Mouse (Mus musculus) forebrain, embryonic 11.5 days (tissue): ENCODE results near the gene Fam214a. TPM values are rescaled to one million over a fixed set of nuclear protein-coding genes. Genes with fewer than 3 reads are reported as not detected.

Experiments used
- ATAC-seq: fragments of 200-750 bp; cut with Nextera tagmentation; replicated peaks from 2 replicates; pipeline ENCODE4 v1.8.0; 2017; ENCODE audit warnings: moderate TSS enrichment; ENCODE audit not compliant: low FRiP score
- DNase-seq: peaks from one replicate; pipeline ENCODE4 v3.0.0-alpha.2; 2017; ENCODE audit warnings: low spot score
- H3K27ac ChIP-seq: fragments of 300-500 bp; sonication (generic); 2 replicates; pipeline ENCODE4 v1.5.1; 2014; ENCODE audit warnings: low read depth, low read length
- H3K27me3 ChIP-seq: fragments of 300-500 bp; sonication (generic); 2 replicates; pipeline ENCODE4 v1.6.1; 2014; ENCODE audit warnings: mild to moderate bottlenecking, low read length, mixed read lengths; ENCODE audit not compliant: control insufficient read depth, insufficient read depth
- H3K36me3 ChIP-seq: fragments of 300-500 bp; sonication (generic); 2 replicates; pipeline ENCODE4 v1.6.1; 2014; ENCODE audit warnings: mild to moderate bottlenecking, low read length, moderate library complexity, mixed read lengths; ENCODE audit not compliant: control insufficient read depth, insufficient read depth
- H3K4me1 ChIP-seq: fragments of 300-500 bp; sonication (generic); replicated peaks from 2 replicates; pipeline ENCODE4 v1.6.1; 2014; ENCODE audit warnings: low read length, mixed read lengths; ENCODE audit not compliant: control insufficient read depth, insufficient read depth
- H3K4me2 ChIP-seq: fragments of 300-500 bp; sonication (generic); 2 replicates; pipeline ENCODE4 v1.6.1; 2014; ENCODE audit warnings: low read depth, mild to moderate bottlenecking, low read length, moderate library complexity, mixed read lengths; ENCODE audit not compliant: severe bottlenecking
- H3K4me3 ChIP-seq: fragments of 300-500 bp; sonication (generic); 2 replicates; pipeline ENCODE4 v1.5.1; 2014; ENCODE audit warnings: low read depth, low read length
- H3K9ac ChIP-seq: fragments of 300-500 bp; sonication (generic); 2 replicates; pipeline ENCODE4 v1.6.1; 2014; ENCODE audit warnings: low read length
- H3K9me3 ChIP-seq: fragments of 300-500 bp; sonication (generic); 2 replicates; pipeline ENCODE4 v1.6.1; 2016; ENCODE audit warnings: low read length, mixed read lengths; ENCODE audit not compliant: control insufficient read depth
- WGBS: fragments of 180-500 bp; shearing (Covaris S2); extraction: QIAGEN DNeasy Blood & Tissue Kit; methylation state at CpG from one replicate; pipeline ENCODE4 v1.1.7; 2014; 5-methylcytosine and 5-hydroxymethylcytosine counted together
- polyA plus RNA-seq: library from polyadenylated mRNA; unstranded; fragments of >200 nt; fragmentation: Nextera tagmentation; extraction: Ambion mirVana; gene quantifications from 2 replicates; pipeline ENCODE4 v1.2.1, GENCODE M21; 2014

Fam214a gene
- polyA plus RNA-seq, 1 experiment from 2014 or later = 18.3 TPM

GRCm38 (mm10) chr9:74937761-74938160, 14.9 kb upstream of the Fam214a start:
- no peak overlapping the region for H3K4me2 ChIP-seq
- no peak for ATAC-seq
- H3K9me3 ChIP-seq = no peaks in the 10 kb centered on the region
- no peaks in the 10 kb centered on the region for H3K27me3 ChIP-seq
- no peak overlapping the region for H3K9ac ChIP-seq
- no peak for DNase-seq
- no peak overlapping the region for H3K4me3 ChIP-seq
- no peak overlapping the region for H3K27ac ChIP-seq
- WGBS = 91% methylated on average over 3 of the region's 3 CpGs
- H3K36me3 ChIP-seq = no peaks in the 10 kb centered on the region
- H3K4me1 ChIP-seq = no peaks in the 10 kb centered on the region

DNA sequence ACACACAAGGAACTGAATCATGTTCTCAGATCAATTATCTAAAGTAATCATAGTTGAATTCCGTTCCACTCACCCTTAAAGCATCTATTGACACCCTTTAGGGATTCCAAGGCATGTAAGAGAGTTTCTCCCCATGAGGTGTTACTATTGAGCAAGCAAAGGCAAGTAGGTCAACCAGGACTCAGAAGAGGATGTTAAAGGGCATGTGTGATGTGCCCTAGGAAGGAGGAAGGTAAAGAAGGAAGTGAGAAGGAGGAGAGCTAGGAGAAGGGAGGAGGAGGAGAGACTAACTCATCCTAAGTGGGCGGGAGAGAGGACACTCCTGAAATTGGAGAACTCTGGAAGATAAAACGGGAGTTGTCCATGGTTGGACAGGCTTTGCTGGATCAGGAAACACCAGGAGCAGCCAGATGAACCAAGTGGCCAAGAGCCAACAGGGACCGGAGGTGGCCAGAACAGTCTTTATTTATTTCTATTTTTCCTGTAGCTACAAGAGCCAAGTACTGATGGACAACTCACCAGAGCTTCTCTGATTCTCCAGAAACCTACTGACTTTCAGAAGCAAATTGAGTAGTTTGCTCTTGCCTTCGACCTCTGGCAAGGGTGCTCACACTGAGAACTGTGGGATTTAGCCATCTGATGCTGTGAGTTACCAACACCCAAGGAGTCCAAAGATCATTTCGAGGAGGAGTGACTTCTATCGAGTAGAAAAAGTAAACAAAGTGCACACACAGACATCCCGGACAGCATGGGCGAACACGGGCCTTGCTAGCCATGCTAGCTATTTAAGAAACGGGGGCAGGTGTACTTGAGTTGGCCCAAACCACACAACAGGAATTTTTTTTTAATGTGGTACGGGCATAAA, 13.8 kb upstream of the Fam214a start:
- ATAC-seq (no peak), DNase-seq (no peak)
- no peaks in the 10 kb centered on the region for H3K4me1 ChIP-seq
- H3K4me3 ChIP-seq = no peak overlapping the region
- no peak overlapping the region for H3K27ac ChIP-seq
- H3K36me3 ChIP-seq = no peaks in the 10 kb centered on the region
- no peaks in the 10 kb centered on the region for H3K9me3 ChIP-seq
- H3K9ac ChIP-seq = no peak overlapping the region
- 87% methylated on average over 12 of the region's 12 CpGs for WGBS
- H3K4me2 ChIP-seq = no peak overlapping the region
- H3K27me3 ChIP-seq = no peaks in the 10 kb centered on the region

- DNase-seq (no peak), ATAC-seq (no peak)
- Histone ChIP-seq H3K9ac (no peak overlapping the region), H3K9me3 (no peaks in the 10 kb centered on the region), H3K36me3 (no peaks in the 10 kb centered on the region), H3K4me2 (no peak overlapping the region), H3K27me3 (no peaks in the 10 kb centered on the region), H3K4me3 (no peak overlapping the region), H3K27ac (no peak overlapping the region), H3K4me1 (no peaks in the 10 kb centered on the region)
- WGBS = 90% methylated on average over 8 of the region's 8 CpGs
Measured at GRCm38 (mm10) chr9:74946713-74947402, 5.8 kb upstream of the Fam214a start.

DNA sequence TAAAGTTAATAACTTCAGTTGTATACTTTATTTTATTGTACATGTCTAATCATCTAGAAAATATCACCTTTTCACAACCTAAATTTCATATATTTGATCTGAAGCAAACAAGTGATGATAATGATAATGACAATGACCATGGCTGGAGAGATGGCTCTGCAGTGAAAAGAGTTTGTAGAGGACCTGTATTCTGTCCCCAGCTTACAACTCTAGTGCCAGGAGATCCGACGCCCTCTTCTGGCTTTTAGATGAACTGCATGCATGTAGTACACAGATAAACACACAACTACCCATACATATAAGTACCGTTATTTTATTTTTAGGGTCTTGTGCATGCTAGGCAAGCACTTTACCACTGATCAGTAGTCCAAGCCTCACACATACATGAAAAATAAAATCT, 1.2 kb upstream of the Fam214a start:
- DNase-seq = no peak
- no peaks in the 10 kb centered on the region for H3K36me3 ChIP-seq
- no peak overlapping the region for H3K4me3 ChIP-seq
- no peaks in the 10 kb centered on the region for H3K9me3 ChIP-seq
- H3K4me2 ChIP-seq = no peak overlapping the region
- H3K27ac ChIP-seq = no peak overlapping the region
- H3K4me1 ChIP-seq = peaks cover 4% of the 10 kb centered on the region; the same call in 1 of the 2 replicates
- no peak for ATAC-seq
- no peaks in the 10 kb centered on the region for H3K27me3 ChIP-seq
- WGBS = 33% methylated on average over 3 of the region's 3 CpGs
- no peak overlapping the region for H3K9ac ChIP-seq

- H3K4me2 ChIP-seq = peak overlapping the region; percentile 93
- no peak overlapping the region for H3K27ac ChIP-seq
- no peaks in the 10 kb centered on the region for H3K36me3 ChIP-seq
- no peaks in the 10 kb centered on the region for H3K9me3 ChIP-seq
- no peak for DNase-seq
- WGBS = 59% methylated on average over 5 of the region's 5 CpGs
- ATAC-seq = no peak
- H3K9ac ChIP-seq = 0 out of 2 replicates have a peak overlapping the region, but pooled peaks have one; percentile 17
- peaks cover 4% of the 10 kb centered on the region; the same call in 1 of the 2 replicates for H3K4me1 ChIP-seq
- H3K4me3 ChIP-seq = peak overlapping the region; percentile 80
- no peaks in the 10 kb centered on the region for H3K27me3 ChIP-seq
Measured at GRCm38 (mm10) chr9:74952106-74952505, 578 bp upstream of the Fam214a start.

GRCm38 (mm10) chr9:74953265-74953958, 728 bp downstream of the Fam214a start:
- H3K9ac ChIP-seq = peak overlapping the region; percentile 83
- peak overlapping the region; percentile 80 for H3K4me3 ChIP-seq
- ATAC-seq (no peak; the same call in 1 of the 2 replicates), DNase-seq (peak; percentile 76)
- peak overlapping the region; percentile 93 for H3K4me2 ChIP-seq
- H3K4me1 ChIP-seq = peaks cover 4% of the 10 kb centered on the region; the same call in 1 of the 2 replicates
- 10% methylated on average over 30 of the region's 31 CpGs for WGBS
- peak overlapping the region; percentile 88 for H3K27ac ChIP-seq
- H3K9me3 ChIP-seq = no peaks in the 10 kb centered on the region
- H3K36me3 ChIP-seq = no peaks in the 10 kb centered on the region
- no peaks in the 10 kb centered on the region for H3K27me3 ChIP-seq

GRCm38 (mm10) chr9:74953959-74954279, 1.2 kb downstream of the Fam214a start:
- peak overlapping the region; percentile 93 for H3K4me2 ChIP-seq
- H3K4me3 ChIP-seq = peak overlapping the region; percentile 80
- ATAC-seq = no peak
- no peaks in the 10 kb centered on the region for H3K27me3 ChIP-seq
- WGBS = 55% methylated on average over 2 of the region's 2 CpGs
- no peaks in the 10 kb centered on the region for H3K36me3 ChIP-seq
- DNase-seq = no peak
- peaks cover 4% of the 10 kb centered on the region; the same call in 1 of the 2 replicates for H3K4me1 ChIP-seq
- H3K9me3 ChIP-seq = no peaks in the 10 kb centered on the region
- H3K27ac ChIP-seq = no peak overlapping the region
- peak overlapping the region; percentile 0; the same call in 1 of the 2 replicates for H3K9ac ChIP-seq

DNA sequence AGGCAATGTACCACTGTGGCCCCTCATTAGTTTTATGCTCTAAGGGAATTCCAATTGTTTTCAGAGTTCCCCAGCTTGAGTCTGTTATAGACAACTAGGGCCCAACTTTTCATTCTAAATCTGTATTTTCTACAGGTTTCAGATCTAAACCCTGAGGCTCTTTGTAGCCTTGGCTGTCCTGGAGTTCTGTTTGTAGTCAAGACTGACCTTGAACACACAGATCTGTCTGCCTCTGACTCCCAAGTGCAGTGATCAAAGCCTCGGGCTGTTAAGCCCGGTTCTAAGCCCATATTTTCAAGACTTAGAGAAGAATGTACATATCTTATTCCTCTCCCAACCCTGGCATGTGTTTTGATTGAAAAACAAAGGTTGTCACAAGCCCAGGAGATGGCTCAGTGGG, 1.7 kb downstream of the Fam214a start:
- H3K36me3 ChIP-seq = no peaks in the 10 kb centered on the region
- no peak for DNase-seq
- H3K9ac ChIP-seq = no peak overlapping the region
- no peaks in the 10 kb centered on the region for H3K27me3 ChIP-seq
- no peak overlapping the region for H3K27ac ChIP-seq
- H3K4me3 ChIP-seq = no peak overlapping the region
- no peak for ATAC-seq
- H3K4me2 ChIP-seq = no peak overlapping the region; the same call in 1 of the 2 replicates
- 91% methylated on average over 2 of the region's 2 CpGs for whole genome bisulfite sequencing
- H3K4me1 ChIP-seq = peaks cover 4% of the 10 kb centered on the region; the same call in 1 of the 2 replicates
- no peaks in the 10 kb centered on the region for H3K9me3 ChIP-seq
